Mouse (Mus musculus): ENCODE data around the gene Dock2. TPM values are rescaled to one million over a fixed set of nuclear protein-coding genes. Genes with fewer than 3 reads are reported as not detected.

Dock2 gene
- total and polyA plus RNA-seq, 2 experiments from 2014 or later = 0.57 to 1.6 TPM

DNA sequence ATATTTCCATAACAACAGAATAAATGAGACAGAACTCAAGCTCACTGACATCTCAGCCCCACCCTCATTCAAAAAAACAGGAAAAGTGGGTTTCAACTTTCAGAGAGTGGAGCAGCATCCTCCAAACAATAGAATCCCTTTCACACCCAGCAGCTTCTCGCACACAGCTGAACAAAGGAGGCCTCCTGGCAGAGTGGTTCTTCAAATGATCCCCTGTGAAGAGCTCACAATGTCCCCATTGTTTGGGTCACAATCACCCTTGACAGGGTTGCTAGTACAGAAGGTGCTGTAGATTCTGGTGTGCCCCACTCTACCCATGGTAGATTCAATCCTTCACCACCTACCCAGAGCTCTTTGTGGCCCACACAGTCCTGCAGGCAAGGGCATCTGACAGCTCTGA, 44.7 kb downstream of the Dock2 start:
- Histone ChIP-seq H3K27ac (ENCODE audit: low read depth, low read length) (no peak overlapping the region), H3K4me2 (ENCODE audit: low read depth, low read length, poor library complexity, severe bottlenecking) (no peak overlapping the region), H3K9ac (replicated peaks; ENCODE audit: low read length, poor library complexity, severe bottlenecking) (no peak overlapping the region), H3K27me3 (ENCODE audit: insufficient read depth, low read length) (no peaks in the 10 kb centered on the region), H3K4me1 (ENCODE audit: insufficient read depth, low read length) (no peaks in the 10 kb centered on the region), H3K36me3 (ENCODE audit: insufficient read depth, low read length) (no peaks in the 10 kb centered on the region), H3K9me3 (ENCODE audit: low read length) (no peaks in the 10 kb centered on the region), H3K4me3 (ENCODE audit: low read depth, low read length) (no peak overlapping the region)
- DNase-seq (ENCODE audit: low spot score) (no peak), ATAC-seq (ENCODE audit: low FRiP score) (no peak)
- TF ChIP-seq CTCF (IDR thresholded peaks at IDR 0.05) = no peak
- WGBS = 24% methylated on average over 1 of the region's 1 CpGs

DNA sequence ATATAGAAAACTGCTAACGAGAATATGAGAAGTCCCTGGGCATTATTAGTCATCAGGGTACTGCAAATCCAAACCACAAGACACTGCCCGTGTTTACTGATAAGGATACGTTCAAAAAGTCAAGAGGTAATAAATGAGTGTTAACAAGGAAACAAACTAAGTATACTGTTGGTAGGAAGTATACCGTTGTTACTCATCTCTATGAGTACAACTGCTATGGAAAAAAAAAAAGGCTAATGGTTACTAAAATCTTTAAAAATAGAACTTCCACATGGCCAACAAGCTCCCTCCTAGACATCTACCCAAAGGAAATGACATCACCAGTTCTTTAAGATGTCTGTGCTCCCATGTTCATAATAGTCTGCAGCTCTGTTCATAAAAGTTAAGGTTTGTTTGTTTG, 46.5 kb downstream of the Dock2 start:
- WGBS = 97% methylated on average over 4 of the region's 4 CpGs
- Histone ChIP-seq H3K27me3 (ENCODE audit: insufficient read depth, low read length) (no peaks in the 10 kb centered on the region), H3K4me2 (ENCODE audit: low read depth, low read length, poor library complexity, severe bottlenecking) (no peak overlapping the region), H3K27ac (ENCODE audit: low read depth, low read length) (no peak overlapping the region), H3K36me3 (ENCODE audit: insufficient read depth, low read length) (no peaks in the 10 kb centered on the region), H3K9me3 (ENCODE audit: low read length) (no peaks in the 10 kb centered on the region), H3K4me3 (ENCODE audit: low read depth, low read length) (no peak overlapping the region), H3K4me1 (ENCODE audit: insufficient read depth, low read length) (no peaks in the 10 kb centered on the region), H3K9ac (replicated peaks; ENCODE audit: low read length, poor library complexity, severe bottlenecking) (no peak overlapping the region)
- TF ChIP-seq CTCF (IDR thresholded peaks at IDR 0.05) = no peak
- DNase-seq (ENCODE audit: low spot score) (no peak), ATAC-seq (ENCODE audit: low FRiP score) (no peak)

DNA sequence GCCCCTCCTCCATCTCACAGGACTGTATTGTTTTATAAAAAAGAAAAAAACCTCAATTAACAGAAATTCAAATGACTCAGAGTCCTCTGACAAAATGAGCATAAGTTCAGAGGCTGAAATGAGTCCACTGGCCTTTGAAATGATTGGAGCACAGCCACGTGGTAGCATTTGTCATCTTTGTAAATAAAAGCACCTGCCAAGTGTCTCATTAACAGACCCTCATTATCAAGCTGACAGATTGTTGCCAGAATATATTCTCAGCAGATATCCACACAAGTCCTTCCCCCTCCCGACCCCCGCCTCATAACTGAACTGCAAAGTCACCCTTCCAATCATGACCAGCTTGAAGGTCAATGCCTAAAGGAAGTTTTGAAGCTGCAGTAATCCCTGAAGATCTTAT, 49.7 kb downstream of the Dock2 start:
- WGBS = 75% methylated on average over 3 of the region's 3 CpGs
- no peak for TF ChIP-seq CTCF (IDR thresholded peaks at IDR 0.05)
- Histone ChIP-seq H3K27ac (ENCODE audit: low read depth, low read length) (no peak overlapping the region), H3K4me3 (ENCODE audit: low read depth, low read length) (no peak overlapping the region), H3K9ac (replicated peaks; ENCODE audit: low read length, poor library complexity, severe bottlenecking) (no peak overlapping the region), H3K27me3 (ENCODE audit: insufficient read depth, low read length) (no peaks in the 10 kb centered on the region), H3K4me2 (ENCODE audit: low read depth, low read length, poor library complexity, severe bottlenecking) (no peak overlapping the region), H3K4me1 (ENCODE audit: insufficient read depth, low read length) (no peaks in the 10 kb centered on the region), H3K36me3 (ENCODE audit: insufficient read depth, low read length) (no peaks in the 10 kb centered on the region), H3K9me3 (ENCODE audit: low read length) (no peaks in the 10 kb centered on the region)
- no peak for ATAC-seq (ENCODE audit: low FRiP score)
- DNase-seq (ENCODE audit: low spot score) = peak; percentile 41

DNA sequence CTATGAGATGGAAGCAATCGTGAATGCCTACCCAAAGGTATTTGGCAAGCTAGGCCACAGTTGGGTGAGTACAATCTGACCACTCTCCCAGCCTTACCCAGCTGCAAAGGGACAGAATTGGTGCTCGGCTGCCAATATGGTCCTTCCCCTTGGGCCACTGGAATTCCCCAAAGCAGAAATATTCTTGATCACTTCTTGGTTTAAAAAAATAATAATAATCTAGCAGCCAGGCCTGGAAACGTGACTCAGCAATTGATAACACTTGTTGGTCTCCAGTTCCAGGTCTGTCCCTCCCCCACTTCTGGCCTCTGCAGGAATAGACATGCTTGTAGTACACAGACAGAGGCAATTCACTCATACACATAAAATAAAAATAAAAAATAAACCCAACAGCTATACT, 56.2 kb downstream of the Dock2 start:
- H3K4me1 ChIP-seq (ENCODE audit: insufficient read depth, low read length) = no peaks in the 10 kb centered on the region
- 81% methylated on average over 3 of the region's 3 CpGs for WGBS

DNA sequence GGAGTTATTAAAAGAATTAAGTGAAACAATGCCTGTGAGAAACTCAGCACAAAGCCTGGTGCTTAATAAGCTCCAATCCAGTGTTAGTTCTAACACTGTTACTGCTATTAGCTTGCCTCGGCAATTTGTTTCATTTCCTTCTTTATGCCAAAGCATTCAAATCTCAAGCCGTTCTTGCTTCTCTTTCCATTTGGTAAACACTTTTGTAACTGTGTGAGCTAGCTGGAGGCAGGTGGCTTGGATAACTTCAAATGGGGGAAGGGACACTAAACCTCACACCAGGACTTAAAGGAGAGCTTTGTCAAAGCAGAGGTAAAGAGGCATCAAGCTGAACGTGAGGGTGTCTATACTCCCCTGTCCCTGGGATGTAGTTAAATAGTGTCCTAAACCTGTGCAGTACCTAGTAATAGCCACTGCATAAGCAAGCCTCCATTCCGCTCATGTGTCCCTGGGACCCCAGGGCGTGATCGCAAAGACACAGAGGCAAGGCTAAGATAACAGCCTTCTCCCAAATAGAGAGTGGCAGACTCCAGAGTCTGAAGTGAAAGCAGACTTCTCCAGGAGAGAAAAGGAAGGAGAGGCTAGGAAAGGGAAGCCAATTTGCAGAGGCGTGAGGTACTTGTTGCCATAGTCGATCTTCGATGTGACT, 56.9 kb downstream of the Dock2 start:
- 87% methylated on average over 9 of the region's 9 CpGs for WGBS
- H3K36me3 ChIP-seq (ENCODE audit: insufficient read depth, low read length) = no peaks in the 10 kb centered on the region
- no peak for DNase-seq (ENCODE audit: low spot score)
- H3K4me3 ChIP-seq (ENCODE audit: low read depth, low read length) = no peak overlapping the region
- no peak for ATAC-seq (ENCODE audit: low FRiP score)
- no peak for TF ChIP-seq CTCF (IDR thresholded peaks at IDR 0.05)
- no peaks in the 10 kb centered on the region for H3K27me3 ChIP-seq (ENCODE audit: insufficient read depth, low read length)
- no peak overlapping the region for H3K9ac ChIP-seq (replicated peaks; ENCODE audit: low read length, poor library complexity, severe bottlenecking)
- no peak overlapping the region for H3K27ac ChIP-seq (ENCODE audit: low read depth, low read length)
- no peak overlapping the region for H3K4me2 ChIP-seq (ENCODE audit: low read depth, low read length, poor library complexity, severe bottlenecking)
- no peaks in the 10 kb centered on the region for H3K4me1 ChIP-seq (ENCODE audit: insufficient read depth, low read length)
- H3K9me3 ChIP-seq (ENCODE audit: low read length) = no peaks in the 10 kb centered on the region

More for the DNA sequence above, 56.2 kb downstream of the Dock2 start:
- ATAC-seq (ENCODE audit: low FRiP score) (no peak), DNase-seq (ENCODE audit: low spot score) (no peak)
- H3K4me2 ChIP-seq (ENCODE audit: low read depth, low read length, poor library complexity, severe bottlenecking) = no peak overlapping the region
- H3K27ac ChIP-seq (ENCODE audit: low read depth, low read length) = no peak overlapping the region
- no peak overlapping the region for H3K9ac ChIP-seq (replicated peaks; ENCODE audit: low read length, poor library complexity, severe bottlenecking)
- no peaks in the 10 kb centered on the region for H3K27me3 ChIP-seq (ENCODE audit: insufficient read depth, low read length)
- no peaks in the 10 kb centered on the region for H3K9me3 ChIP-seq (ENCODE audit: low read length)
- no peaks in the 10 kb centered on the region for H3K36me3 ChIP-seq (ENCODE audit: insufficient read depth, low read length)
- H3K4me3 ChIP-seq (ENCODE audit: low read depth, low read length) = no peak overlapping the region
- no peak for TF ChIP-seq CTCF (IDR thresholded peaks at IDR 0.05)

DNA sequence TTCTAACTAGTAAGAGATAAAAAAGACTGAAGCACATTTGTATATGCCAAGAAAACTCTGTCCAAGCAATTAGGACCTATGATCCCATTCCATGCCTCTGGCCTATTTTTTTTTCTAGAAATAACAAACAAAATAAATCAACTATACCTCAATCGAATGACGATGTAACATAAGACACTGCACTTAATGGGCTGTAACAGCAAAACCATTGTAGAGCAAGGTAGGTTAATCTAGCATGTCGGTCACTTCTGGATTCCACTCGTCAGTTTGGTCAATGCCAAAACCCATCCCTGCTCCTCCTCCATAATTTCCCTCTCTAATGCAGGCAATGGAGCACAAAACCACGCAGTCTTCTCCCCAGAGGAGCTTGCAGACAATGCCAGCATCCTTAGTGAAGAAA, 70.3 kb downstream of the Dock2 start:
- DNase-seq (ENCODE audit: low spot score) (no peak), ATAC-seq (ENCODE audit: low FRiP score) (no peak)
- WGBS = 84% methylated on average over 5 of the region's 5 CpGs
- no peak for TF ChIP-seq CTCF (IDR thresholded peaks at IDR 0.05)
- Histone ChIP-seq H3K4me2 (ENCODE audit: low read depth, low read length, poor library complexity, severe bottlenecking) (no peak overlapping the region), H3K4me1 (ENCODE audit: insufficient read depth, low read length) (no peaks in the 10 kb centered on the region), H3K9ac (replicated peaks; ENCODE audit: low read length, poor library complexity, severe bottlenecking) (no peak overlapping the region), H3K27ac (ENCODE audit: low read depth, low read length) (no peak overlapping the region), H3K36me3 (ENCODE audit: insufficient read depth, low read length) (no peaks in the 10 kb centered on the region), H3K9me3 (ENCODE audit: low read length) (no peaks in the 10 kb centered on the region), H3K27me3 (ENCODE audit: insufficient read depth, low read length) (no peaks in the 10 kb centered on the region), H3K4me3 (ENCODE audit: low read depth, low read length) (no peak overlapping the region)

All from midbrain, postnatal 0 days (tissue).